Mouse (Mus musculus) brown adipose tissue, adult 24 weeks (tissue): ENCODE data around the gene Gak. TPM values are rescaled to one million over a fixed set of nuclear protein-coding genes. Genes with fewer than 3 reads are reported as not detected.

ENCODE experiments used
- H3K27ac ChIP-seq: fragments of 200-500 bp; replicated peaks from 2 replicates; pipeline ENCODE4 v1.5.1; 2012; ENCODE audit warnings: low read depth, mild to moderate bottlenecking, low read length
- H3K4me1 ChIP-seq: fragments of 200-500 bp; 2 replicates; pipeline ENCODE4 v1.6.1; 2012; ENCODE audit warnings: low read length, mixed read lengths; ENCODE audit not compliant: control insufficient read depth, insufficient read depth, insufficient read length
- H3K4me3 ChIP-seq: fragments of 200-500 bp; 2 replicates; pipeline ENCODE4 v1.5.1; 2012; ENCODE audit warnings: low read depth, mild to moderate bottlenecking, low read length, moderate library complexity; ENCODE audit not compliant: insufficient read depth
- polyA plus RNA-seq: library from polyadenylated mRNA; stranded (reverse); fragments of >200 nt; gene quantifications from 2 replicates; pipeline ENCODE4 v1.2.4, GENCODE M21; 2012; ENCODE audit not compliant: missing spikeins, insufficient read depth, insufficient read length

Gak gene
- 30.4 and 32.8 TPM in 2 replicates for polyA plus RNA-seq

- Histone ChIP-seq H3K27ac (peak within 1 kb of the TSS; percentile 84), H3K4me3 (peak within 1 kb of the TSS; percentile 90)
These were observed at the start of gene Gak, which contains the start of gene Tmem175 for GRCm38 (mm10) chr5:108629634-108630483. Gene Gak (minus strand): TSS chr5:108629755. Gene Tmem175 (plus strand): TSS chr5:108629770.

DNA sequence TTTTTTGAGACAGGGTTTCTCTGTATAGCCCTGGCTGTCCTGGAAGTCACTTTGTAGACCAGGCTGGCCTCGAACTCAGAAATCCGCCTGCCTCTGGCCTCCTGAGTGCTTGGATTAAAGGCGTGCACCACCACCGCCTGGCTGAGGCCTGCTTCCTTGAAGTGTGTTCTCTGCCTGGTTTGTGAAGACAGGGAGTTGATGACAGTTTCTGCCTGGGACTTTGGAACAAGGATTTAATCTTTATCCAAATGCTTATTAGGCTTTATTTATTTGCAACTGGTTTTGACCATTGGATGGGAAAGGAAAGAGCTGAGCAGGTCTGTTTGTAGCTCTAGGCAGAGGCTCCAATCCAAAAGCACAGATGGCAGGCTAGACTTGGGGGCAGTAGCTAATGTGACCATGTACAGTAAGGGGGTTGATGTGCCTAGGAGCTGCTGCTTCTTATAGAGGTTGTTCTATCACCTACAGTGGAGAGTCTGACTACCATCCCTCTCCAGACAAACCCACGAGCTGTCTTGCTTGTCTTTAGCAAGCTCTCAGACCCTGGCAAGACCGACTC lies 48.8 kb upstream of the Gak start:
- Histone ChIP-seq H3K27ac (no peak overlapping the region), H3K4me1 (peaks cover 9% of the 10 kb centered on the region; the same call in 1 of the 2 replicates), H3K4me3 (no peak overlapping the region)

More at GRCm38 (mm10) chr5:108629634-108630483, at the start of gene Gak, which contains the start of gene Tmem175:
- peaks cover 10% of the 10 kb centered on the region; the same call in 1 of the 2 replicates for H3K4me1 ChIP-seq

- H3K4me3 ChIP-seq = 0 out of 2 replicates have a peak overlapping the region, but pooled peaks have one; percentile 26
- H3K4me1 ChIP-seq = peaks cover 9% of the 10 kb centered on the region; the same call in 1 of the 2 replicates
- no peak overlapping the region for H3K27ac ChIP-seq
These were observed 48.2 kb upstream of the Gak start for GRCm38 (mm10) chr5:108677605-108678295.

GRCm38 (mm10) chr5:108676772-108677498 lies 47.4 kb upstream of the Gak start:
- Histone ChIP-seq H3K4me3 (no peak overlapping the region), H3K4me1 (peaks cover 9% of the 10 kb centered on the region; the same call in 1 of the 2 replicates), H3K27ac (no peak overlapping the region)

GRCm38 (mm10) chr5:108675251-108675816 lies 45.8 kb upstream of the Gak start, which contains the start of gene Slc26a1:
Gene Slc26a1 (minus strand): TSS chr5:108675569.
- Histone ChIP-seq H3K4me3 (no peak within 1 kb of the TSS), H3K27ac (no peak within 1 kb of the TSS), H3K4me1 (peaks cover 9% of the 10 kb centered on the region; the same call in 1 of the 2 replicates)

DNA sequence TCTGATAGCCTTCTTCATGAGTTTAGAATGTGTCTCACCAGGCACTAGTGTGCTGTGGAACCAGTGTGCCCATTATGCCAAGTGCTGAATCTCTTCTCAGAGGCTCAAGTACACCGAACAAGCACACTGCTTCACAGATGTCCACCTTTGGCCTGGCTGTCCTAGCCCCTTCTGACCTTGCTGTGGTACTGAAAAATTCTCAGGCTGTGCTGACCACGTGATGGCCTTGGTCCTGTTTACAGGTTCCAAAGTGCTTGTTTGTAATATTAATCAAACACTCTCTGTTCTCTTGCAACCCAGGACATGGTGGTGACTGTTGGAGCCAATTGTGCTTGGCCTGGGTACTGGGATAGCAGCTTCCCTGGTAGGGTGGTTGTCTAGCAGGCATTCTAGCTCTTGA lies 45.1 kb upstream of the Gak start:
- Histone ChIP-seq H3K4me3 (no peak overlapping the region), H3K4me1 (peaks cover 13% of the 10 kb centered on the region), H3K27ac (no peak overlapping the region)

DNA sequence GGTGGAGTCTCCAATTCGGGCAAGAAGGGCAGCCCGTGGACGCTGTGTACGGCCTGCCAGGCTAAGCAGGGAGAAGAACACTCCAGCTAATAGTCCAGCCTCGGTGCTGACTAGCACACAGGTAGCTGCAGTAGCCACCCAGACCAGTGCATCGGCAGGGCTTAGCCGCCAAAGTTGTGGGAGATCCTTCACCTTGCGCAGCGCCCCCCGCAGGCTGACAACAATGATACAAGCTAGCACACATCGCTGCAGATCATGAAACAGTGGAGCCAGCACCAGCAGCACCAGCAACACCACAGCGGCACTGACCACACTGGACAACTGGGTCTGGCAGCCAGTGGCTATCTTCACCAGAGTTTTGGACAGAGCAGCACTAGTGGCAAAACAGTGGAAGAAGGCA lies 42.2 kb upstream of the Gak start:
- H3K4me1 ChIP-seq = peaks cover 6% of the 10 kb centered on the region
- no peak overlapping the region for H3K27ac ChIP-seq
- no peak overlapping the region for H3K4me3 ChIP-seq

DNA sequence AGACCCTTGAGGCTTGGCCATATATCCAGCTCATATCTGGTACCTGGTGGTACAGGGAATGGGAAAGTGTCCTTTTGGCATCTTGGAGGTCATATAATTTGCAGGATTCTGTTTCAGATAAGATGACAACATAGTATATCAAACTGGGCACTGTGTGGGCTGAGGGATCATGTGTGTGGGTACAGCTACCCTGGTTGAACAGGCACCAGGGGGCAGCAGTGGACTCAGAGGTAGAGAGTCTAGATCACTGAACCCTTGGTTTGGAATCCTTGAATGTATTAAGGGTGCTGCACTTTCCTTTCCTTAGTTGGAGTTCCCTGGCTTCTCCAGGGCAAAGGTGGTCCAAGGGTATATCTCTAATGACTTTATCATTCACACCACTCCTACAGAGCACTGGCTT lies 41.2 kb upstream of the Gak start:
- no peak overlapping the region for H3K27ac ChIP-seq

GRCm38 (mm10) chr5:108669986-108670385 lies 40.4 kb upstream of the Gak start:
- no peak overlapping the region for H3K27ac ChIP-seq
- peak overlapping the region; percentile 93 for H3K4me3 ChIP-seq
- H3K4me1 ChIP-seq = peaks cover 6% of the 10 kb centered on the region

More for the DNA sequence above, 41.2 kb upstream of the Gak start:
- Histone ChIP-seq H3K4me1 (peaks cover 6% of the 10 kb centered on the region), H3K4me3 (no peak overlapping the region)

DNA sequence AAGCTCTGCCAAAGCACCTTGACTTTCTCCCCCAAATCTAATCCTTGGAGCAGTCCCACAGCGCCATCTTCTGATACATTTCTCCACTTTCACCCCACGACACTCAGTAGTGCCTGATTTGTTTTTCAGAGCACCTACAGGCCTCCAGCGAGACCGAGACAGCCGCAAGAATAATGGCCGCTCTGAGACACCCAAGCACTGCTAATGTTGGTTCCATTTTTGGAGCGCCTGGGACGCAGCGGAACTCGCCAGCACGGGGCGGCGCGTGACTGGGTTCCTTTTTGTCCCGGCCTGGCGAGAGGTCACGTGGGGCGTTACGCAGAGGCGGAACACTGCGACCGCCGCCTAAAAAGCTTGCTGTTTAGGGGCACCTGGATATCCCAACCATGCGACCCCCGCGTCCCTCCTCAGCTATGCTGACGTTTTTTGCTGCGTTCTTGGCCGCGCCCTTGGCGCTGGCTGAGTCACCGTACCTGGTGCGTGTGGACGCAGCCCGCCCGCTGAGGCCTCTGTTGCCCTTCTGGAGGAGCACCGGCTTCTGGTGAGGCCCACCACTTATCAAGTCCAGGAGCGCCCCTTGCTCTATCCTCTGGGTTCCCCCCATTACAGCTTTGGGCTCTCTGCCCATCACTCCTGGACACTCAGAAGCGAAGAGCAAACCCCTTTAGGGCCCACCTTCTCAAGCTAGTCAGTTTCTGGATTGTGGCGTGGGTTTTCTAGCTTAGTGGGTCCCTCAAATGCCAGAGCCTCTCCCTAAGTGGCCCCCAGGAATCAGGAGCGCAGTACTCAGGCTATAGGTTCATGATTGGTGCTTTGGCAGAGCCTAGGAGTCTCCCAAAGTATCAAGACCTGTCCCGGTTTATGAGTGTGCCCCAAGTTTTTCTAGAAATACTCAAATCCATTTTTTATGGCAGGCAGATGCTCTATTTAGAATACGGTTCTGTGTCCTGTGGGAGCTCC lies 39.7 kb upstream of the Gak start, which contains the start of gene Dgkq:
TSS of gene Dgkq (minus strand) at position 696 of the 960 bp plus-strand sequence.
- Histone ChIP-seq H3K4me1 (peaks cover 6% of the 10 kb centered on the region), H3K4me3 (peak within 1 kb of the TSS; percentile 93), H3K27ac (peak within 1 kb of the TSS; percentile 94)

DNA sequence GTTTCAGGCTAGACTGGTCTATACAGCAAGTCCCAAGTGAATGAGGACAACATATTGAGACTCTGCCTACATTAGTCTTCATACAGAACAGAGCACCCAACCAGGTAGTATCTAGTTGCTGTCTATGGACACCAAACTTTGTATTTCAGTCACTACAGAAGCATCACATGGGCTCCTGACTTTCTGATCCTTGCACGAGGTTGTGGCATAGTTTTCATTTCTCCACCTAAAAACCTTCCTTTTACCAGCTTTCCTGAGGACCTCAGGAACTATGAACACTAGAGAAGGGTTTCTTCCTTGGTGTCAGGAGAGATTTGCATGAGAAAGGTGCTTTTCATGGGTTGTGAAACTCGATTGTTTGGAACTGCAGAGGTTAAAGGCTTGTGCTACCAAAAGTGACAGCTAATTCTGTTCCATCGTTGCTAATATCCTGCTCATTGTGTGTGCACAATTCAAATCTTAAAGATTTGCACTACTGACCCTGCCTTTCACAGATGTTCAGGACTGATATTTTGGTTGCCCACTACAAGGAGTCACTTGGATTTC lies 38.9 kb upstream of the Gak start:
- Histone ChIP-seq H3K4me1 (peaks cover 6% of the 10 kb centered on the region), H3K4me3 (peak overlapping the region; percentile 93), H3K27ac (peak overlapping the region; percentile 94)

GRCm38 (mm10) chr5:108667370-108667769 lies 37.8 kb upstream of the Gak start:
- H3K27ac ChIP-seq = no peak overlapping the region
- no peak overlapping the region for H3K4me3 ChIP-seq
- peaks cover 6% of the 10 kb centered on the region for H3K4me1 ChIP-seq

DNA sequence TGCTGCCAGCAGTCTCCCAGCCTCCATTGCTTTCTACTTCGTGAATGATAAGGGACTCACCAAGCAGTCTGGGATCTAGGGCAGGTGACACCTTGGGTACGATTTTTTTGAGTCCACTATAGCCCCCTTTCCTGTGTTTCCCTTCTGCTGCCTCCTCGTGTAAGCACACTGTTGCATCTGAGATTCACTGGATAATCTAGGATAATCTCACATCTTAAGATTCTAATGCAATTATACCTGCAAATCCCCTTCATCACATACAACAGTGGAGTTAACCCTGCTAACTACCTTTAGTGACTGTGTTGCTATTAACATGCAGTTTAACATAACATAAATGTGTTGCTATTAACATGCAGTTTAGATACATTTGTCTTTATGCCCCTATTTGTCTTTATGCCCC lies 35.5 kb upstream of the Gak start:
- no peak overlapping the region for H3K4me3 ChIP-seq
- H3K4me1 ChIP-seq = peaks cover 5% of the 10 kb centered on the region
- no peak overlapping the region for H3K27ac ChIP-seq
